Mouse (Mus musculus): ENCODE measurements around the gene Glp1r. TPM values are rescaled to one million over a fixed set of nuclear protein-coding genes. Genes with fewer than 3 reads are reported as not detected.
A peak's percentile ranks its signal among the peaks of the same experiment; 100 is the strongest.

Glp1r gene
- 0.30 and 0.35 TPM in 2 replicates for polyA plus RNA-seq (2015; fragmentation: Nextera tagmentation; extraction: Ambion mirVana)

DNA sequence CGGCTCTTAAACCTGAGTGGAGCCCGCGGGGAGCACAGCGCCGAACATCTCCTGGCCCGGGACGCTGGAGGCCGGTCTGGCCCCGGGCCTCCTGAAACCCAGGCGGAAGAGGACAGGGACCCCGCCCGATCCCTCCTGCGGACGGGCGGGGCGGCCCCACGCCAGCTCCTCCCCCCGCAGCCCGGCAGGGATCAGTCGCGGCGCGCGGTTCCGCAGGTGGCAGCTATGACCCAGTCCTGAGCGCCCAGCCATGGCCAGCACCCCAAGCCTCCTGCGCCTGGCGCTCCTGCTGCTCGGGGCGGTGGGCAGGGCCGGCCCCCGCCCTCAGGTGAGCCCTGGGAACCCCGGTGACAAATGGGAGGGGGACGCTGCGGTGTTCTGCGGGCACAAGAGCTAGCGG, at the start of gene Glp1r:
Glp1r (plus strand) TSS at position 191 of the 400 bp plus-strand sequence.
- Histone ChIP-seq H3K9me3 (no peaks in the 10 kb centered on the region), H3K4me2 (peak within 1 kb of the TSS; percentile 63), H3K27me3 (replicated peaks) (peaks cover 26% of the 10 kb centered on the region), H3K36me3 (no peaks in the 10 kb centered on the region), H3K9ac (no peak within 1 kb of the TSS), H3K27ac (no peak within 1 kb of the TSS), H3K4me1 (no peaks in the 10 kb centered on the region), H3K4me3 (replicated peaks) (peak within 1 kb of the TSS; percentile 36)
- 1% methylated on average over 33 of the region's 37 CpGs for WGBS
- no peak for ATAC-seq (ENCODE audit: insufficient read depth, low FRiP score, low read depth)

- no peak overlapping the region for H3K9ac ChIP-seq
- H3K4me3 ChIP-seq (replicated peaks), result no peak overlapping the region
- H3K4me2 ChIP-seq, result no peak overlapping the region
- H3K36me3 ChIP-seq, result no peaks in the 10 kb centered on the region
- no peak overlapping the region for H3K27ac ChIP-seq
- H3K4me1 ChIP-seq, result no peaks in the 10 kb centered on the region
- H3K9me3 ChIP-seq, result no peaks in the 10 kb centered on the region
- no peak for ATAC-seq (ENCODE audit: insufficient read depth, low FRiP score, low read depth)
- no peaks in the 10 kb centered on the region for H3K27me3 ChIP-seq (replicated peaks)
Measured at GRCm38 (mm10) chr17:30852345-30852744, 49.3 kb upstream of the Glp1r start.

GRCm38 (mm10) chr17:30857347-30857746, 44.3 kb upstream of the Glp1r start:
- no peak overlapping the region for H3K9ac ChIP-seq
- no peaks in the 10 kb centered on the region for H3K4me1 ChIP-seq
- no peak overlapping the region for H3K27ac ChIP-seq
- H3K27me3 ChIP-seq (replicated peaks), result no peaks in the 10 kb centered on the region
- H3K4me3 ChIP-seq (replicated peaks), result no peak overlapping the region
- WGBS, result 83% methylated on average over 5 of the region's 5 CpGs
- H3K4me2 ChIP-seq, result no peak overlapping the region
- H3K36me3 ChIP-seq, result no peaks in the 10 kb centered on the region
- no peaks in the 10 kb centered on the region for H3K9me3 ChIP-seq
- ATAC-seq (ENCODE audit: insufficient read depth, low FRiP score, low read depth), result no peak

- no peak overlapping the region for H3K27ac ChIP-seq
- ATAC-seq (ENCODE audit: insufficient read depth, low FRiP score, low read depth), result no peak
- no peaks in the 10 kb centered on the region for H3K36me3 ChIP-seq
Measured at GRCm38 (mm10) chr17:30858586-30859259, 42.9 kb upstream of the Glp1r start.

GRCm38 (mm10) chr17:30859989-30860585, 41.5 kb upstream of the Glp1r start:
- Histone ChIP-seq H3K36me3 (no peaks in the 10 kb centered on the region), H3K27me3 (replicated peaks) (no peaks in the 10 kb centered on the region), H3K9ac (no peak overlapping the region), H3K4me3 (replicated peaks) (no peak overlapping the region), H3K27ac (no peak overlapping the region), H3K9me3 (no peaks in the 10 kb centered on the region), H3K4me2 (no peak overlapping the region), H3K4me1 (no peaks in the 10 kb centered on the region)
- WGBS, result 55% methylated on average over 10 of the region's 10 CpGs
- no peak for ATAC-seq (ENCODE audit: insufficient read depth, low FRiP score, low read depth)

More at GRCm38 (mm10) chr17:30858586-30859259, 42.9 kb upstream of the Glp1r start:
- 43% methylated on average over 11 of the region's 11 CpGs for WGBS
- H3K9ac ChIP-seq, result no peak overlapping the region
- H3K27me3 ChIP-seq (replicated peaks), result no peaks in the 10 kb centered on the region
- H3K4me1 ChIP-seq, result no peaks in the 10 kb centered on the region
- H3K4me3 ChIP-seq (replicated peaks), result no peak overlapping the region
- H3K4me2 ChIP-seq, result no peak overlapping the region
- no peaks in the 10 kb centered on the region for H3K9me3 ChIP-seq

- no peak for ATAC-seq (ENCODE audit: insufficient read depth, low FRiP score, low read depth)
- H3K27ac ChIP-seq, result no peak overlapping the region
- H3K9ac ChIP-seq, result no peak overlapping the region
- no peaks in the 10 kb centered on the region for H3K4me1 ChIP-seq
- H3K4me2 ChIP-seq, result no peak overlapping the region
- H3K4me3 ChIP-seq (replicated peaks), result no peak overlapping the region
- no peaks in the 10 kb centered on the region for H3K27me3 ChIP-seq (replicated peaks)
- no peaks in the 10 kb centered on the region for H3K36me3 ChIP-seq
- H3K9me3 ChIP-seq, result no peaks in the 10 kb centered on the region
- WGBS, result 51% methylated on average over 7 of the region's 7 CpGs
Measured at GRCm38 (mm10) chr17:30860606-30861005, 41.0 kb upstream of the Glp1r start.

- Histone ChIP-seq H3K27ac (no peak overlapping the region), H3K9ac (no peak overlapping the region), H3K27me3 (replicated peaks) (no peaks in the 10 kb centered on the region), H3K4me3 (replicated peaks) (no peak overlapping the region), H3K36me3 (no peaks in the 10 kb centered on the region), H3K4me2 (no peak overlapping the region), H3K4me1 (no peaks in the 10 kb centered on the region), H3K9me3 (no peaks in the 10 kb centered on the region)
- ATAC-seq (ENCODE audit: insufficient read depth, low FRiP score, low read depth), result no peak
- 53% methylated on average over 8 of the region's 8 CpGs for WGBS
Measured at GRCm38 (mm10) chr17:30866281-30866680, 35.3 kb upstream of the Glp1r start.

DNA sequence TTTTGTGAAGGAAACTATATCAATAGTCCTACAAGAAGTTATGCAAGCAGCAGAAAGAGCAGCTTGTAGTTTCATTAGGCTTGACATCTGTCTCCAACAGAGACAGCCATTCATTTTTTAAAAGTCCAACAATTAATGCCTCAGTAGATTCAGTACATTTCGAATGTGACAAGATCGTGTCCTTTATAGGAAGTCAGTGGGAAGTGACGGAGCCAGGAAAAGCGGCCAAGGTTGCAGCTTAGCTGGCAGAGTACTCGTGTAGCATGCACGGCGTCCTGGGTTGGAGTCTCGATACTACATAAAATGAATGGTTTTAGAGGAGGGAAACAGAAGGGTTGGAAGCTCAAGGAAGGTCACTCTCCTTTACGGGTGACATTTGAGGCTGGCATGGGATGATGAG, 34.7 kb upstream of the Glp1r start:
- no peak overlapping the region for H3K4me3 ChIP-seq (replicated peaks)
- H3K27ac ChIP-seq, result no peak overlapping the region
- no peaks in the 10 kb centered on the region for H3K4me1 ChIP-seq
- 69% methylated on average over 9 of the region's 9 CpGs for WGBS
- H3K9me3 ChIP-seq, result no peaks in the 10 kb centered on the region
- H3K9ac ChIP-seq, result no peak overlapping the region
- H3K27me3 ChIP-seq (replicated peaks), result no peaks in the 10 kb centered on the region
- H3K36me3 ChIP-seq, result no peaks in the 10 kb centered on the region
- ATAC-seq (ENCODE audit: insufficient read depth, low FRiP score, low read depth), result no peak
- no peak overlapping the region for H3K4me2 ChIP-seq

DNA sequence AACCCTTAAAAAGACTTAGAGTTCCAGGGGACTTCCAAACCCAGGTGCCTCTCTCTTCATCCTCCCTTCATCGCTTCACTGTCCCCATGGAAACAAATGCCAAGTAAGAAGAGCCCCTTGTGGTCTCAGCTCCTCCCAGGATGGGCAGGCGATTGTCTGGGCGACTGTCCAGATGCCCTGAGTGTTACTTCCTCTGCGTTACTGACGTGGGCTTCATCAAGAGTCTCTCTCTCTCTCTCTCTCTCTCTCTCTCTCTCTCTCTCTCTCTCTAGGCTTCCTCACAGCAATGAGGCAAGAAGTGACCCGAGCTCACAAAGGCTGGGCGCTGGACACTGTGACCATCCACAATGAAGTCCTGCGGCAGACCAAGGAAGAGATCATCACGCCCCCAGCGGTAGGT, 30.6 kb upstream of the Glp1r start:
- Histone ChIP-seq H3K4me2 (no peak overlapping the region), H3K27me3 (replicated peaks) (no peaks in the 10 kb centered on the region), H3K36me3 (no peaks in the 10 kb centered on the region), H3K9ac (no peak overlapping the region), H3K4me3 (replicated peaks) (no peak overlapping the region), H3K9me3 (no peaks in the 10 kb centered on the region), H3K4me1 (no peaks in the 10 kb centered on the region), H3K27ac (no peak overlapping the region)
- ATAC-seq (ENCODE audit: insufficient read depth, low FRiP score, low read depth), result no peak
- WGBS, result 23% methylated on average over 10 of the region's 10 CpGs

- H3K27ac ChIP-seq, result no peak overlapping the region
- no peaks in the 10 kb centered on the region for H3K4me1 ChIP-seq
- H3K4me3 ChIP-seq (replicated peaks), result no peak overlapping the region
- H3K36me3 ChIP-seq, result no peaks in the 10 kb centered on the region
- 48% methylated on average over 15 of the region's 15 CpGs for WGBS
- H3K27me3 ChIP-seq (replicated peaks), result no peaks in the 10 kb centered on the region
- no peaks in the 10 kb centered on the region for H3K9me3 ChIP-seq
- no peak for ATAC-seq (ENCODE audit: insufficient read depth, low FRiP score, low read depth)
- no peak overlapping the region for H3K9ac ChIP-seq
- no peak overlapping the region for H3K4me2 ChIP-seq
Measured at GRCm38 (mm10) chr17:30874276-30874675, 27.3 kb upstream of the Glp1r start.

- H3K27me3 ChIP-seq (replicated peaks), result no peaks in the 10 kb centered on the region
- no peak overlapping the region for H3K9ac ChIP-seq
- 49% methylated on average over 7 of the region's 7 CpGs for WGBS
Measured at GRCm38 (mm10) chr17:30877456-30877855, 24.2 kb upstream of the Glp1r start.

DNA sequence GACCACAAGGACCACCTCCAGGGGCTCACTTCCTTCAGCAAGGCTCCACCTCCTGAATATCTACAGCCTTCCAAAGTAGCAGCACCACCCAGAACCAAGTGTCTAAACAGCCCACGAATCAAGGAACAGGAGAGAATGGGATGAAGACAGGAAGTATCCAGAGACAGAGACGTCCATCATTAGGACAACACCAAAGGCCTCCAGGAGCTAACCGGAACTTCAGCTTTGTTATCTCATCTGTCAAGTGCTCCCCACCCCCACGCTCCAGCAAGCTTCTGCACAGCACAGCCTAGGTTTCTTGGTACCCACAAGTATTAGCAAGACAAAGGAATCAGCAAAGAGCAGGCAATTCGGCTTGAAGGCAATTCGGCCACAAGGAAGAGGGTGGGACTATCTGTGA, 23.0 kb upstream of the Glp1r start:
- Histone ChIP-seq H3K9ac (no peak overlapping the region), H3K4me1 (no peaks in the 10 kb centered on the region), H3K9me3 (no peaks in the 10 kb centered on the region), H3K36me3 (no peaks in the 10 kb centered on the region), H3K27ac (no peak overlapping the region), H3K4me2 (no peak overlapping the region), H3K4me3 (replicated peaks) (no peak overlapping the region), H3K27me3 (replicated peaks) (0 out of 2 replicates have a peak, but pooled peaks cover 3% of the 10 kb centered on the region)
- WGBS, result 37% methylated on average over 6 of the region's 6 CpGs
- no peak for ATAC-seq (ENCODE audit: insufficient read depth, low FRiP score, low read depth)

More at GRCm38 (mm10) chr17:30877456-30877855, 24.2 kb upstream of the Glp1r start:
- Histone ChIP-seq H3K36me3 (no peaks in the 10 kb centered on the region), H3K4me1 (no peaks in the 10 kb centered on the region), H3K9me3 (no peaks in the 10 kb centered on the region), H3K4me3 (replicated peaks) (no peak overlapping the region), H3K4me2 (no peak overlapping the region), H3K27ac (no peak overlapping the region)
- no peak for ATAC-seq (ENCODE audit: insufficient read depth, low FRiP score, low read depth)

Data from stomach, embryonic 15.5 days (tissue).